Mouse (Mus musculus) activated CD4-positive, CD25-positive, alpha-beta regulatory T cell, adult 4 months (primary cell): Measurements from ENCODE around the gene Olfr873. TPM values are rescaled to one million over a fixed set of nuclear protein-coding genes. Genes with fewer than 3 reads are reported as not detected.
"Not testable (repeated sequence)": the region's sequence is repeated elsewhere in the genome, so short reads cannot be mapped to it uniquely, and the experiment has no call there.

Experiments used
- ATAC-seq: one replicate; pipeline ENCODE4 v1.8.0; 2017
- polyA plus RNA-seq, 2 experiments: library from polyadenylated mRNA; unstranded; fragments of 100-300 nt; shearing (Covaris generic); gene quantifications; one replicate each; pipeline ENCODE4 v1.2.1; 2017

The Olfr873 gene
- not detected for polyA plus RNA-seq

DNA sequence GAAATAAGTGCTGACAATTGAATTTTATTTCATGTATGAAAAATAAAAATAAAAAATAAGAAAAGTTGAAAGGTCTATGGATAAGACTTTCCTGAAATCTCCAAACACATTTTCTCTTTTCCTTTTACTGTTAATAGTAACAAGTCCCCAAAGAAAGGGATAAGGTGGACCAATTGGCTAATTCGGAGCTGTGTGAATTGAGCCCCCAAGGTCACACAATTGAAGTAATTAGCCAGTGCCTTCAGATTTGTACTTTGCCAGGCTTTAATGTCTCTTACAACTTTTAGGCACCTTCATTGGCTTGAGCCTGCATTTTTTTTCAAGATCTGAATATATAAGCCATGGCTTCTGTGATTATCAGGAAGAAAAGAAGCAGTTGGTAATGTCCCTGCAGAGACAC is at the start of gene Olfr873:
TSS of gene Olfr873 (plus strand) at position 301 of the 400 bp plus-strand sequence.
- ATAC-seq, result no peak

DNA sequence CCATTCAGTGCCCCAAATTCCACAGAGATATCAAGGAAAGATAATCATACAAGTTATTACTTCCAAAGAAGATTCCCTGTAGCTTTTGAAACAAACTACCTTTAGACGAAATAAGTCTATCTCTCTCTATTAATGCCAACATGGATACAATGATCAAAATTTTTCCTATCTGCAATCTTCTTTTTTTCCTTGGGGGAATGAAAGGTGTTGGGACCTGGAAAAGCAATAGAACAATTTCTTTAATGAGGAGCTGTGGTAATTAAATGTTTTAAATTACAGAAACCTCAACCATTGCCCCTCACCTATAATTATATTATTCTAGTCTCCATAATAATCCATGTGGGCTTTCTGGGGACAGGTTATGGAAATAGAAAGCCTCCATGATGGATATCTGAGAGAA is 16.3 kb upstream of the Olfr873 start, which contains the start of gene Olfr39:
TSS of gene Olfr39 (plus strand) at position 301 of the 400 bp plus-strand sequence.
- no peak for ATAC-seq

DNA sequence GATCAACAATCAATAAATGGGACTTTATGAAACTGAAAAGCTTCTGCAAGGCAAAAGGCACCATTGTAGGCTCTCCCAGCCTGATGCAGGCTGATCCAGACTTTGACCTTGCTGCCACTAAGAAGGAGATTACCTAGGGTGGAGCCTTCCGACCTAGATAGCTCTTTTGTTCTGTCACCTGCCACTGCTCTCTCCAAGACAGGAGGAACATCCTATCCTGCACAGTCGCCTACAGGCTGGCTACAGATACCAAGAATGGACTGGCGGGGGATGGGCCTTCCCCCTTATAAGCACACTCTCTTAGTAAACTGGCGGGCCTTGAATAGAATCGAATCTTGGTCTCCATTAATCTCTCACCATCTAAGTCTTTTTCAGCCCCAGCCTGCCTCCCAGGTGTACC is 2.8 kb upstream of the Olfr873 start:
- ATAC-seq, result not testable (repeated sequence)

DNA sequence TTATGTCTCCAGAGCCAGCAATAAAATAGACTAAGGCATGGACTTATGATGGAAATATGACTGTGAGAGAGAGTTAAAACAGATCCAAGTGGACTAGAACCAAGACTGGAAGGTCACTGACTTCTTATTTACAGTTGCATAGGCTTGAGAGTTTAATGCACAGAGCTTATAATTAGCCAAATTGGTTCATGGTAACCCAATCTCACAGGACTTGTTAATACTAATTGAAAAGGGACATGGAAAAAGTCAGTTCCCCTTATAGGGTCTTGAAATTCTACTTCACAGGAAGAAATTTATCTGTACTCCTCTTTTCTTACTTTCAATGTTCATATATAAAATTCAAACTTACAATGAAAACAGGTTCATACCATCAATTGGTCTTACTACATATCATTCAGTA is 37.7 kb downstream of the Olfr873 start, which contains the start of gene Olfr18:
TSS of gene Olfr18 (minus strand) at position 101 of the 400 bp plus-strand sequence.
- no peak for ATAC-seq

DNA sequence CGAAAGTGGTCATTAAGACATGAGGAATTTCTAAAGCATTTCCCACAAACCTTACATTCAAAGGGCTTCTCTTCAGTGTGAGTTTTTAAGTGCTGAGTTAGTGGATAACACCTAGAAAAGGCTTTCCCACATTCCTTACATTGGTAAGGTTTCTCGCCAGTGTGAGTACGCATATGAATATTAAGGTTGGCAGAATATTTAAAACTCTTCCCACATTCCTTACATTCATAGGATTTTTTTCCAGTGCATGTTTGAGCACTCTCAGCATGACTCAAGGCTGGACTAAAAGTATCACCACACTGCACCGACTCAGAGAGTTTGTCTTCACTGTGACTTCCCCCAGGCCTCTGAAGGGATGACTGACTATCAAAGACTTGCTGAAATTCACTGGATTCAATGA is 50.2 kb downstream of the Olfr873 start:
- no peak for ATAC-seq

Other genes starting within 250 kb of the Olfr873 start
- gene Olfr867, start 241.0 kb upstream of the Olfr873 start, polyA plus RNA-seq, result not detected
- not detected for gene Olfr868, start 199.9 kb upstream of the Olfr873 start, polyA plus RNA-seq
- gene Olfr869, start 169.5 kb upstream of the Olfr873 start, polyA plus RNA-seq, result not detected
- gene Olfr870, start 124.5 kb upstream of the Olfr873 start, polyA plus RNA-seq, result not detected
- gene Olfr871, start 86.3 kb upstream of the Olfr873 start, polyA plus RNA-seq, result not detected
- not detected for gene Olfr872, start 61.4 kb upstream of the Olfr873 start, polyA plus RNA-seq
- not detected for gene Olfr39, start 16.2 kb upstream of the Olfr873 start, polyA plus RNA-seq
- not detected for gene Olfr18, start 37.6 kb downstream of the Olfr873 start, polyA plus RNA-seq
- gene Zfp560, start 86.6 kb downstream of the Olfr873 start, polyA plus RNA-seq, result 10 to 100 TPM; 24.4 to 41.2 TPM
- 10 to 100 TPM; 16.1 to 25.9 TPM for gene Zfp26, start 161.6 kb downstream of the Olfr873 start, polyA plus RNA-seq
- 10 to 100 TPM; 26.5 to 28.3 TPM for gene Zfp426, start 194.2 kb downstream of the Olfr873 start, polyA plus RNA-seq
- 10 to 100 TPM; 44.4 to 47.6 TPM for gene Zfp266, start 222.9 kb downstream of the Olfr873 start, polyA plus RNA-seq